Mouse (Mus musculus): Measurements from ENCODE around the gene Cchcr1.
A peak's percentile ranks its signal among the peaks of the same experiment; 100 is the strongest.
"Not testable (repeated sequence)": the region's sequence is repeated elsewhere in the genome, so short reads cannot be mapped to it uniquely, and the experiment has no call there.

Cchcr1 gene

DNA sequence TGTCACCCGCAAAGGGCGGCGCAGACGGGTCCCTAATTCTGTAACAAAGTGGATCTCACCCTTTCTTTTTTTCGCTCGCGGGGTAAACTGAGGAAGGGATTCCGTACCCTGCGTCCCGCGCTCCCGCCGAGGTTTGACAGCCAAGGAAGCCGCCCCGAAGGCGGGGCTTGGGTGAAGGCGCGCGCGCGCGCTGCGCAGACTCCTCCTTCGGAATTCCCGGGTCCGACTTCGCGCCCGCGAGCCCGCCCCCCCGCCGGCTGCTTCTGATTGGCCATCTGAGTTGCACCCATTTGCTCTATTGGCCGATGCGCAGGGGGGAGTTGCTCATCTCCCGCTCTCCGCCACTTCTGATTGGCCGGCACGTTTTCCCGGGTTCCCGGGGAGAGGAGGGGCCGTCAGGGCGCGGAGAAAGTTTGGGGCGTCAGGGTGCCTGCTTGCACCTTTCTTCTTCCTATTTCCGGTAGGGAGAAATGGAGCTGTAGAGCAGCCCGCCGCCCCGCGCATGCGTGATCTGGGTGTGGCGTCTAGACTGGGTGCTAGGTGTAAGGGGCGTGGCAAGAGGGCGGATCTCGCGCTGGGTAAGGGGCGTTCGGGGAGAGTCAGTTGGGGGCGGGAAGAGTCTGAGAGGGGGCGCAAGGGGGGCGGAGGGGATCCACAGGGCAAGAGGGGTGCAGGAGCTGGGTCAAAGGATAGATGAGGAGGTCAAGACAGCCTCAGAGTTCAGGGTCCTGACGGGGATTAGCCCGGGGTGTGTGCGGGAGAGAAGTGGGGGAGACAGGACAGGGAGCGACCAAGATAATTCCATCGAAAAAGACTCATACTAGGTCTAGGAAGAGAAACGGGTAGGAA is at the start of gene Cchcr1, which contains the start of gene Tcf19:
Cchcr1 (plus strand) TSS at position 449 of the 849 bp plus-strand sequence.
Tcf19 (minus strand) TSS at position 173 of the 849 bp plus-strand sequence.
- peak; percentile 87 for DNase-seq (ENCODE audit: low spot score)

DNA sequence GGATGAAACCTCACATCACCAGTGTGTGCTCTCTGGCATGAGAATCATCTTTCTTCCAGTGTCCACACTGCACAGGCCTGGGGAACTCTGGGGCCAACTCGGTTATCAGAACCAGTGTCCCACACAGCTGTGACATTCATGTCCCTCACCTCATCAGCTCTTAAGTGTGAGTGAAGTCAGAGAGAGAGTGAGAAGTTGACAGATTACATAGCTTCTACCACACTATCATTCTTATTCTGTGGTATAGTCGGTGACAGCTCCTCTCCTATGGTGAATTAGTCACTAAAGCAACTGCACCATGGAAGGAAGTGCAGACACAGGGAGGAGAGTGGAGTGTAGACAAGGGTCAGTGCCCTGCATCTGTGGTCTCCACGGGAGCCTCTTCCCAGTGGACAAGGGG is 48.0 kb upstream of the Cchcr1 start:
- DNase-seq (ENCODE audit: low spot score): not testable (repeated sequence)

DNA sequence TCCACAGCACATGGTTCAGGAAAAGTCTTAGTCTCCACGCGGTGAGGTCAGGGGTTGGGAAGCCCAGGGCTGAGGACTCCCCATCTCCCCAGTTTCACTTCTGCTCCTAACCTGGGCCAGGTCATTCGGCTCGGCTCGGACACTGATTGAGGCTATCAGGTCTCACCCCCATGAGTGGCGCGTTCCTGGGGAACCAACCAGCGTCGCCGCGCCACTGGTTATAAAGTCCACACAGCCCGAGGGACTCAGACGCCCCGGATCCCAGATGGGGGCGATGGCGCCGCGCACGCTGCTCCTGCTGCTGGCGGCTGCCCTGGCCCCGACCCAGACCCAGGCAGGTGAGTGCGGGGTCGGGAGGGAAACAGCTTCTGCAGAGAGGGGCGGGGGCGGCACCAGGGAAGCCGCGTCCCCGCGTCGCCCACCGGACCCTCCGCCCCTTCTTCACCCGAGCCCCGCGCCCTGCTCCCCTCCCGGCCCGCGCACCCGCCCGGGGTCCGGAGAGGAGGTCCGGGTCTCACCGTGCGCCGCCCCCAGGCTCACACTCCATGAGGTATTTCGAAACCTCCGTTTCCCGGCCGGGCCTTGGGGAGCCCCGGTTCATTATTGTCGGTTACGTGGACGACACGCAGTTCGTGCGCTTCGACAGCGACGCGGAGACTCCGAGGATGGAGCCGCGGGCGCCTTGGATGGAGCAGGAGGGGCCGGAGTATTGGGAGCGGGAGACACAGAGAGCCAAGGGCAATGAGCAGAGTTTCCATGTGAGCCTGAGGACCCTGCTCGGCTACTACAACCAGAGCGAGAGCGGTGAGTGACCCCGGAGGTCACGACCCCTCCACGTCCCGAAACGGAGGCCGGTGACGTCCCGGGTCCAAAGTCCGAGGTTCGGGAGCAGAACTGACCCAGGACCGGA is 46.8 kb upstream of the Cchcr1 start, which contains the start of gene H2-Q10:
H2-Q10 (plus strand) TSS at position 248 of the 910 bp plus-strand sequence.
- no peak for DNase-seq (ENCODE audit: low spot score)

DNA sequence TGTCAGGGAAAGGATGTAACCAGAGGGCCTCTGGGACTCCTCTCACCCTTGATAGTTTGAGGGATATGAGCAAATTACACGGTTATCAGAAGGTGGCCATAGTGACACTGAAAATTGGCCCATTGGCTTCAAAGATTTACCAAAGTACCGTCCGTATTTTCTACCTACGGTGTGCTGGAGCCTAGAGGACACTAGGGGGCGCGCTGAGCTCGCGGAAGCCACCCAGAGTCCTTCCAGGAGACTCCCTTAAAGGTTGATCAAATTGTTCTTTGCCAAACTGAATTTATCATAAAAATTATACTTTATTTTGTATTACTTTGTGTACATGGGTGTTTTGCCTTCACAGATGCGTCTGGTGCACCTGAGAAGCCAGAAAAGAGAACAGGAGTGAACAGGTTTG is 32.8 kb upstream of the Cchcr1 start:
- peak; percentile 9 for DNase-seq (ENCODE audit: low spot score)

DNA sequence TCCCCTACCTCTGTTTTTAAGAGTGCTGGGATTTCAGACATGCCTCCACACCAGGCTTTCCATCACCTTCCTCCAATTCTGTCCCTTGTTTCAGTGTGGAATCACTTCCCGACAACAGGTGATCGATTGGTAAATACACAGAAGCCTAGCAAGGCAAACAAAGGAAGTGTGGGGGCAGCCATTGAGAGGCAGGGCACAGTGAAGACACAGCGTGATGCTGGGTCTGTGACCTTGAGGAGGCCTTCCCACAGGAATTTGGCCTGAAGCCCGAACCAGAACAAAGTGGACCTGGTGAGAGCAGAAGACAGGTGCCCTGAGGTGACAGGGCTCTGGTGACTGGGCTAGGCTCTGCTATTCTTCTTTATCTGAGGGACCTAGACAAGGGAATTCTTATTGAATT is 31.2 kb upstream of the Cchcr1 start:
- no peak for DNase-seq (ENCODE audit: low spot score)

DNA sequence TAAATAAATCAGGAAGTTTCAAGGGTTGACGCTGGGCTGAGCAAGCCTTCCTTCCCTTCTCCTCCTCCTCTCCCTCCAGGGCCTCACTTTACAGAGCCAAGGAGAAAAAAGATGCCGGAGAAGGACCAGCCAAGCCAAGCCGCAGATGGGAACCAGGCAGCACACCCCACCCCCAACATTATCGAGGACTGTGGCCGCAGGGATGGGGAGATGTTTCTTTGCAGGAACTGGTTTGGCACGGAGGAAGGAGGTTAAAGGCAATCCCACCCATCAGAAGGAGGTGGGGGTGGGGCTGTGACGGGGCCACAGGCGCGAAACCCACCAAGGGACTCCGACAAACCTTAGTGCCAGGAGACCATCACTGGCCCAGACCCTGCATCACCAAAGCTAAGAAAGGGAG is 30.2 kb upstream of the Cchcr1 start:
- DNase-seq (ENCODE audit: low spot score): no peak

DNA sequence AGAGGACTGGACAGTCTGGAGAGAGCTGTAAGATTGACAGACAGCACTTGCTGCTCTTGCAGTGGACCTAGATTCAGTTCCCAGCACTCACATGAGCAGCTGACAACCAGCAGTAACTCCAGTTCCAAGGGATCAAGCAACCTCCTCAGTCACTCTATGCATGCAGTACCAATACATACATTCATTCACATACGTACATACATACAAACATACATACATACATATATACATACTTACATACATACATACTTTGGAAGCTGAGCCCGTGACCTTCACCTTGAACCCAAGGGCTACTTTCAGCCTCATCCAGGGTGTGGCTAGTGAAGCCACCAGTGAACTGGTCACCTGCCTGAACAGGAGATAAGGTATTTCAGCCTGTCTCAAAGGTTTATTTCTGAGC is 28.9 kb upstream of the Cchcr1 start:
- no peak for DNase-seq (ENCODE audit: low spot score)

DNA sequence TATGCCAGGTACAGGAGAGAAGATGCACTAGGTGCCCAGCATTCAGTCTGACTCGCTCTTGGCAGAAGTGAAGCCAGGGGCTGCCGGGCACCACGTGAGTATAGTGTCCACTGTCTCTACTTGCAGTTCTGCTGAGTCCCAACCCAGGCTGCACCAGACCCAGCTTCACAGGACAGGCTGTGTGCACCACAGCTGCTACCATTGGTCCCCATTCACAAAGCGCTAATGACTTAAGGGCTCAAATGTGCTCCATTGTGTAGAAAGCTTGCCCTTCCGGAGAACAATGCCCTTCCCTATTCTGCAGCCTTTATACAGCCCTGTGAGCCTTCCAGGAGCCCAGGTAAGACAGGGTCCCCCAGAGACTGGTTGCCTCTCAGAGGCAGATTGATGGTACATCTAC is 26.6 kb upstream of the Cchcr1 start:
- DNase-seq (ENCODE audit: low spot score): no peak

DNA sequence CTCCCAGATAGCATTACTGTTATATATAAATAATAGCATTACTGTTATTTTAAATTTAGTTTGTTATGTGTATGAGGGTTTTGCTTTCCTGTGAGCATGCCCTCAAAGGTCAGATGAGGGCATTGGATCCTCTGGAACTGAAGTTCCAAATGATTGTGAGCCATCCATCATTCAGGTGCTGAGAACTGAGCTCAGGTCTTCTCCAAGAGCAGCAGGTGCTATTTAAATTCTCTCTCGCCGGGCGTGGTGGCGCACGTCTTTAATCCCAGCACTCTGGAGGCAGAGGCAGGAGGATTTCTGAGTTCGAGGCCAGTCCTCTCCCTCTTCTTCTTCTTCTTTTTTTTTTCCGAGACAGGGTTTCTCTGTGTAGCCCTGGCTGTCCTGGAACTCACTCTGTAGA is 19.8 kb upstream of the Cchcr1 start:
- no peak for DNase-seq (ENCODE audit: low spot score)

DNA sequence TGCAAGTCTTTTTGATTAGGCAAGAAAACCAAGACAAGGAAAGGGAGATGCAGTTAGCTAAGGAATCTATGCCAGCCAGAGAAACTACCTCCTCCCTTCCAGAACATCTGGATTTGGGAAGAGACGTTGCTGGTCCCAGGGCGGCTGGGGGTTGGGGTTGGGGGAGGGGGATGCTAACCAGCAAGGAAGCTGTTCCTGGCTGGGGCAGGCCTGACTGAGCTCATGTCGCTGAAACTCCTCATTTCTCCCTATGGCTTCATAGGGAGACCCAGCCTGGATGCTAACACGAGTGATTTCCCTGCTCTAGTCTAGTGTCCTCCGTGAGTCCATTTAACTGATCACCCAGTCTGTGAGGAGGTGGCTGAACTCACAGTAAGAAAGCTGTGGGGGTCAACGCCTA is 14.7 kb upstream of the Cchcr1 start:
- no peak for DNase-seq (ENCODE audit: low spot score)

DNA sequence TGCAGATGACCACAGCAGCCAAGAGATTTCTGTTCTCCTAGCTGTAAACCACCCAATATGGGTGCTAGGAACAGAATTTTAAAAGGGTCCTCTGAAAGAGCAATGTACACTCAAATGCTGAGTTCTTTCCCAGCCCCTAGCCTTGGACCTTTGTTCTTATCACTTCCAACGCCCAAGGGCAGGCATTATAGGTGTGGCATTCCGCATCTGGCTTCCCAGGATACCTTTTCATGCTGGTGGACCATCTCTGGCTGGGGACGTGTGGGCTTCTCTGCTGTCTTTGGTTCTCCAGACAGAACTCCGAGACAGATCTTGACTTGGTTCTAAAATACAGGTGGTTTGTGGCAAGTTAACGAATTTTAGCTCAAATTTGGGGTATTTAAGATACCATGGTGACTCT is 14.1 kb upstream of the Cchcr1 start:
- no peak for DNase-seq (ENCODE audit: low spot score)

DNA sequence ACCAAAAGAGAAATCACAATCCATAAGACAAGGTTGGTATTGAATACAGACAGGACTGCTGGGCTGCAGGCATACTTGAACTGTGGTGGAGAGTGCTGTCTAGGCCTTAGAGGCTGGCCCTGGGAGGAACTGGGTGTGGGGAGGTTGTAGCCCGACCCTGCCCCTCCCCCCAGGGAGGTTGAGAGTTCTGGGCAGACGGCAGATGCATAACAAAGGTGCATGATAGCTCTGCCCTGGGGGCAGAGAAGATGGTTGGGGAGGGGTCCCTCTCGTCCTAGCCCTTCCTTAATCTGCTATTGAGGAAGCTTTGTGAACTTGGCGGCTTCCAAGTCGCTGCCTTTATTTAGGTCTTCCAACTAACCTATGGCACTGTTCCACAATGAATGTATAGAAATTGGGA is 13.1 kb upstream of the Cchcr1 start:
- DNase-seq (ENCODE audit: low spot score): no peak

DNA sequence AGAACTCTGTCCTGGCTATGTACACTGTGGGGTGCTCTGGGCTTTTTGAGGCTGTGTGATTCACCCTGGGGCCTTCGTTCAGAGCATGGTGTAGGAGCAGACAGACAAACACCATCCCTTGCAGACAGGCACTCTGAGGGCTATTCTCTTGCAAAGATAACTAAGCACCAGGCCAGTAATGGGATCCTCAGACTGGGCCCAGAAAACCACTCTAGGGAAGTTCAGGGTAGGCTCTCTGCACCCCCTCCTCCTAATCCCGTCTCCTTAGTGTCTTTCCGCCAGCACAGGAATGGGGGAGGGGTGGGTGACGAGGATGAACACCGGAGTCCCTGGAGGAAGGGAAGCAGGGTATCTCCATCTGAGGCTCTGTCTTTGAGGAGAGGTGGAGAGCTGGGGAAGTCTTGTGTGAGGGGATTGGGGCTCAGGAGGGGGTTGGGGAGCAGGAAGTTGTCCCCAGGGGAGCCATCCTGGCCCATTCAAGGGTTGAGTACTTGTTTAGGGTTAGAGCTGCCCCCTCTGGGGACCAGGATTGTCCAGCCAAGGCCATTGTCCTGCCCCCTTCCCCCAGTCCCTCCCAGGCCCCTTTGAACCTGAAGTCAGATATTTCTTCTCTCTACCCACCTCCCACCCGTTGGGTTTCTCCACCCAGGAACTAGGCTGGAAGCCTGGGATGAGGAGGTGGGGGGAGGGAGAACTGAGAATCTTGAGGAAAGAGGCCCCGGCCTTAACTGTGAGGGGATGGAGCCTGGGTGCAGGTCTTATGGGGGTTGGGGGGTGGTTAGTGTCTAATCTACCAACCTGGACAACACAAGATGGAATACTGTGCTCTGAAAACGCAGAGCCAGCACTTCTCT is 12.0 kb upstream of the Cchcr1 start:
- DNase-seq (ENCODE audit: low spot score): no peak

DNA sequence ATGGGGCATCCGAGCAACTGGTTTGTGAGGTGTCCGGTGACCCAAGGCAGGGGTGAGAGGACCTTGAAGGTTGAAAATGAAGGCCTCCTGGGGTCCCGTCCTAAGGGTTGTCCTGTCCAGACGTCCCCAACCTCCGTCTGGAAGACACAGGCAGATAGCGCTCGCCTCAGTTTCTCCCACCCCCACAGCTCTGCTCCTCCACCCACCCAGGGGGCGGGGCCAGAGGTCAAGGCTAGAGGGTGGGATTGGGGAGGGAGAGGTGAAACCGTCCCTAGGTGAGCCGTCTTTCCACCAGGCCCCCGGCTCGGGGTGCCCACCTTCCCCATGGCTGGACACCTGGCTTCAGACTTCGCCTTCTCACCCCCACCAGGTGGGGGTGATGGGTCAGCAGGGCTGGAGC is 11.1 kb upstream of the Cchcr1 start, which contains the start of gene Pou5f1:
Pou5f1 (plus strand) TSS at position 243 of the 400 bp plus-strand sequence.
- no peak for DNase-seq (ENCODE audit: low spot score)

DNA sequence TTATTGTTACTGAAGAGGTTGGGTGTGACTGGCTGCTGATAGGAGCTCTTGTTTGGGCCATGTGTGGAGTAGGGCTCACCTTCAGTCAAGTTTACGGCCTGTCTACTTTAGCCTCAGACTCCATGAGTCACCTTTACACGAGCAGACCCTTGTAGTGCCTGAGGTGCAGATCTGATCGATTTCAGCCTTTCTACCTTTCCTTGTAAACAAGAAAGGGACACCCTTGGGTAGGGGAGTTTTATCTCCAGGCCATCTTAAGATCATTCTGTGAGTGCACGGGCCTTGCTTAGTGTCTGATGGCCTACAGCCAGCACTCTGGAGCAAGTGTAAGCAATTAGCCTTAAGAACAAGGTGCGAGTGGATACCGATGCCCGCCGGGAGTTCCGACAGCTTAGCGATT is 10.0 kb upstream of the Cchcr1 start:
- no peak for DNase-seq (ENCODE audit: low spot score)

DNA sequence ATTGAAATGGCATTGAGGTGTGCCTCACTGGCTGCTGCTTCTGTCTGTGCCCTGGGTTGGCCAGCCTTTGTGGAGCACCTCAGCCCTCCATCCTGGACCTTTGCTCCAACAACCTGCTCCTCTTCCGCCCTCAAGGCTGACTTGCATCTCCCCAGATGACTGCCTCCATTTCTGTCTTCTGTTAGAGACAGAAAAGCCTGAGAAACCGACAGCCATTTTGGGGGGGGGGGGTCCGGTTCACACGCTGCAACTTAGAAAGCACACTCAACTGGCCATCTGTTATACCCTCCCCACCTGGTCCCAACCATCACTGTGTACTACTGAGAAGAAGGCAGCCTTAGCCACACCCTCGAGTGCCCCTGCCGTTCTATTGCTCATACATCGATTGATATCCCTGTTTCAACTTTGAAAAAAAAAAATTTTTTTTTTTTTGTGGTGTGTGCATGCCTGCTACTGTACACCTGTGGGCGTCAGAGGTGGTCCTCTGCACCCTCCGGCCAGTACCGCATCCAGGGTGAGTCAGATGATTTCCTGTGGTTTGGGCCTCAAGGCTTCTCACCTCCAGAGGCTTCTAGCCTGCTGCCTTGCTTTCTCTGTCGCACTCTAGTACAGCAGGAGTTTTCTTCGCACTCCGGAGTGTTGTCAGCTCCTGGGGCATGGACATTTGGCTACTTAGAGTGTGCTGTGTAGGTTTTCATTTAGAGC is 9.2 kb upstream of the Cchcr1 start:
- no peak for DNase-seq (ENCODE audit: low spot score)

DNA sequence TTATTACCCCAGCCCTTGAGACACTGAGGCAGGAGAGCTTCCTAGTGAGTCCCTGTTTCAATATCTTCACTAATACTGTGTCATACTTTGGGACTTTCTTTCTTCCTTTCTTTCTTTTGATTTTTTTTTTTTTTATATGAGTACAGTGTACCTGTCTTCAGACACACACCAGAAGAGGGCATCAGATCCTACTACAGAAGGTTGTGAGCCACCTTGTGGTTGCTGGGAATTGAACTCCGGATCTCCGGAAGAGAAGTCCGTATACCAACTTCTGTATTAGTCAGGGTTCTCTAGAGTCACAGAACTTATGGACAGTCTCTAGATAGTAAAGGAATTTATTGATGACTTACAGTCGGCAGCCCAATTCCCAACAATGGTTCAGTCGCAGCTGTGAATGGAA is 8.6 kb upstream of the Cchcr1 start:
- not testable (repeated sequence) for DNase-seq (ENCODE audit: low spot score)

DNA sequence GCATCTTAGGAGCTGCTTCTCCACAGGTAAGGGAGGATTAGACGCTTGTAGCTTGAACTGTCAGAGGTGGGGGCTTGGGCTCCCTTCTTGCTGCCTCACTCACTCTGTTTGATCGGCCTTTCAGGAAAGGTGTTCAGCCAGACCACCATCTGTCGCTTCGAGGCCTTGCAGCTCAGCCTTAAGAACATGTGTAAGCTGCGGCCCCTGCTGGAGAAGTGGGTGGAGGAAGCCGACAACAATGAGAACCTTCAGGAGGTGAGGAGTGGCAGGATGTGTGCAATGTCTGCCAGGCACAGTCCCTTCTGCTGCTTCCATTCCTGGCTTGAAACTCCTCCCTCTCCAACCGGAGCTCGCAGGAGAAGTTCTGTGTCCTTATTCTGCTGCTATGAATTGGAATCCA is 7.6 kb upstream of the Cchcr1 start:
- DNase-seq (ENCODE audit: low spot score): no peak

DNA sequence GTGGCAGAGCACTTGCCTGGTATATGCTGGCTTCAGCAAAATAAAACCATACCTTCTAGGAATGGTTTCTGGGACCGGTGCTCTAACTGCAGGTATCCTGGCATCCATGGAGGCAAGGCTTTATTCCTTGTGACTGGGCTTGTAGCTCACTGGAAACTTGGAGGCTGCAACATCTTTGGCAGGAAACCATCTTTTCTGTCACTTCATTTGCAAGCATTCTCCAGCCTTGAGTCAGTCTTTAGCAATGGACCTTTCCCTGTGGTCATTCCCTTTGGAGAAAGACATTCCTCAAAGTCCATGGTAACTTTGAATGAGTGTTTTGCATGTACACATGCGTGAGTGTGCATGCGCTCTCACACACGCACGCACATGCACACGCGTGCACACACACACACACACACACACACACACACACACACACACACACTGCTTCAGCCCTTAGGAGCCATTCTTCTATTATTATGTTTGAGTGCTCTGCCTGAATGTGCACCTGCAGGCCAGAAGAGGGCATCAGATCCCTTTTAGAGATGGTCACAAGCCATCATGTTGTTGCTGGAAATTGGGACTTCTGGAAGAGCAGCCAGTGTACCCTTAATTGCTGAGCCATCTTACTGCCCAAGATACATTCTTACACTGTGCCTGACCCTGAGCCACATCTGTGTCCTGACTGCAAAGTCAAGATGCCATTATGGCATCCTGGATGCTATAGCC is 3.8 kb upstream of the Cchcr1 start:
- DNase-seq (ENCODE audit: low spot score): no peak

DNA sequence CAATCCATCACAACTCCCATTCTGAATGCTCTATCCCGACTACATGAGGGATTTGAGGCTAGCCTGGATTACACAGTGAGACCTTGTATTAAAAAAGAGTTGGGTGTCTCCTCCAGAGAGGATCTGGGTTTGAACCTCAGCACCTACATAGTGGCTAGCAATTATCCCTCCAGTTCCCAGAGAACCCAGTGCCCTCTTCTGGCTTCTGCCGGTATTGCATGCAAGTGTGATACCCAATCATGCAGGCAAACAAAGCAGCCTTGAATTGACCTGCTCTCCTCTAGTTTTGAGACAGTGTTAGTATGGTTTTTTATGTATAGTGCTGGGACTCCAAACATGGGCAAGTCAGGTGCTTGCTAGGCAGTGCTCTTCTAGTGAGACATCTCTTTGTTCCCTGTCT is 3.0 kb upstream of the Cchcr1 start:
- DNase-seq (ENCODE audit: low spot score): no peak

DNA sequence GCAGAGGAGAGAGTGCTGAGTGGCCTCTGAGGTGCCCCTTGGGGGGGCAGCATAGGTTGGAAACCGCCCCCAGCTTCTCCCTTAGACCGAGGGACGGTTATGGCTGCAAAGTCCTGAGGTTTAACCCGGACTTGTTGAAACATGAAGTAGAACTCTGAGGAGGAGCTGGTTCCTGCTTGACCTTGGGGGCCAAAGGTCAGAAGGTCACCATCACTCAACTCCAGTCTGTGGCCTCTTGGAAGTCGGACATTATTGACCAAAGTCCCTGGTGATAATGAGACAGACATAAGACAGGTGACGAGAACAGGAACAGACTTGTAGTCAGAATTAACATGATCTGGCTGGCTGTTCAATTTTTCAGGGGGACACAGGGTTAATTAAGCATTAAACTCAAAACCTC is 2.1 kb upstream of the Cchcr1 start:
- DNase-seq (ENCODE audit: low spot score): no peak

Data from left cerebral cortex, adult 11 months (tissue).